Mouse (Mus musculus): ENCODE data around the gene Trpm8.

Gene Trpm8

DNA sequence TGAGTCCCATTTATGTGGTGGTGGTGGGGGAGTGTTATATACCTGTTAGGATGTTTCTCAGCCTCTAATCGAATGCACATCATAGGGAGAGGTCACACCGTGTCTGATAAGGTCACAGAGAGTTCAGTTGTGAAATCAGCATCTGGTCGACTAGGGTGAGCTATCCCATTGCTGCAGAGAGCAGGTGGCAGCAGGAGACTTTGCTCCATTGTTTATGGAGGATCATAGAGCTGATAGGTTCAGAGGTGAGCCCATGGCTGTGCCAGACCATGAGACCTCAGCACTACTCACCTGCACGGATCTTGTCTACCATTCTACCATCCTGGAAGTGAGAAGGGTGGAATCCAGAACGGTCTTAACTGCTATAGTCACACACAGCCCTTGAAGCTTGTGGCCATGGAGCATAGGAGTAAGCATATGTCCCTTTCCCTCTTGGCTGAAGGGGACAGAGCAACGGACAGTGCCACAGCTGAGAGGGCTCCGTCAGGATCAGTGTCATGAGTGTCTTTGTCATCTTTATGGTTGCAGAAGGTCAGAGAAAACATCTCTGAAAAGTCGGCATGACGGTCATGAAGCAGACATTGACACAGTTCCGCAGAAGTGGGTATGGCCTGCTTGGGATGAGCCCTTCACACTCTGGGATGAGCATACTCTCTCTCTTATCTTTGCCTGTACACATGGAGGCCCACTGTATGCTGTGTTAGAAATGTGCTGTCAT is 6.9 kb downstream of the Trpm8 start:
- DNase-seq (ENCODE audit: low read depth in 2 of 2, low spot score in 2 of 2), result no peak

DNA sequence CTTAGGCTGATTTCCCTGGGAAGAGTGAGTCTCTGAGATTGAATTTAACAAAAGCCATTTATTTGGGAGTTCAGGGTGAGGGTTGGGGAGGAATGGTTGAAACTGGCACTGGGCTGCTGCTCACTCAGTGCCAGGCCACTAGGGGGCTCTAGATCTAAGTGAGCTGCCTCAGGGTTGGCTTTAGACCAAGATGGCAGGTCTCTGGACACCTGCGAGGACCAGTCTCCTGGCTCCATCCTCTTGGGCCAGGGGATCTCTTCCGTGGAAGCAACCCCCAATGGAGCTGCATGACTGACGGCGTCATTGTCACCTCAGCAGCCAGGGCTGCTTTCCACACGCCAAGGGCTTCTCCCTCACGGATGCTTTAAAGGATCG is 7.5 kb downstream of the Trpm8 start:
- no peak for DNase-seq (ENCODE audit: low read depth in 2 of 2, low spot score in 2 of 2)

DNA sequence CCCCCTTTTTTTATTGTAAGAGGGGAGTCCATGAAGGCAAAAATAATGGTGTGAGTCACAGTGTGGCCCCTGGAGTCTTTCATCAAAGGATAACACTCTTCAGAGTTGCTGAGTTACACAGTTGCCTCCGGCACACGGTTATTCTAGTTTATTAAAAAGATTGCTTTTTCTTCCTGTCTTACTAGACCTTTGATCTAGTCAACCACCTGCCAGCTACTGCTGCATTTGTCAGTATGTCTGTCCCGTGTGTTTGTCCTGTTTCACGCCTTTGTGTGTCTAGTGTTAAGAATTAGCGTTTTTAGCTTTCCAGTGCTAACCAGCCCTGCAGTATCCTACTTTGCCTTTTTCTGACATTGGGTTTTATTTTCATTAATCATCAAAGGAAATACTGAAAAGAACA is 8.2 kb downstream of the Trpm8 start:
- no peak for DNase-seq (ENCODE audit: low read depth in 2 of 2, low spot score in 2 of 2)

DNA sequence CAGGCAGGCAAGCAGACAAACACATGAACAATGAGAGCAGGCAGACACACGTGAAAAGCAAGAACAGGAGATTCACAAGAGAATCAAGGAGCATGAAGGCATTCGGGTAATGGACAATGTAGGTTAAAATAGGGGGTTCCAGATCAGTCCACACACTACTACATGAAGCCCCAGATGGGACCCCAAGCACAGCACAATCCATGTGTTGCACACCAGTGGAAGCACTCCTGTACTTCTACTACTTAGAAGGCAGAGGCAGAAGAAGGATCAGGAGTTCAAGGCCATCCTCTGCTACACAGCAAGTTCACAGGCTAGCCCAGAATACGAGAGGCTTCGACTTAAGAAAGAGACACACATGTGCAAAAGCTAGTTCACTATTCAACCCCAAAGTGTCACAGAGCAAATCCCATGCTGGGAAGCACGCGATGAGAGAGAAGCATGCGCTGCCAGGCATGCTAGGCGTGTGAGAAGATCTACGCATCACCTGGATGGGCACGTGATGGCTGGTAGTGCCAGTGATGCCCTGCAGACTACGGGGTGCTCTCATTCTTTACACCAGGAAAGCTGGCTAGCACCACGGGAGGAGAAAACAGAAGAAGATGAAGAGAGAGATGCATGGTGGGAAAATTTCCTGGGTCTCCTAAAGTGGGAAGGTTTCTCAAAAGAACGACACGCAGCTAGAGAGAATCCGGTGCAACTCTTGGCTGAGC is 8.8 kb downstream of the Trpm8 start:
- DNase-seq (ENCODE audit: low read depth in 2 of 2, low spot score in 2 of 2), result no peak

DNA sequence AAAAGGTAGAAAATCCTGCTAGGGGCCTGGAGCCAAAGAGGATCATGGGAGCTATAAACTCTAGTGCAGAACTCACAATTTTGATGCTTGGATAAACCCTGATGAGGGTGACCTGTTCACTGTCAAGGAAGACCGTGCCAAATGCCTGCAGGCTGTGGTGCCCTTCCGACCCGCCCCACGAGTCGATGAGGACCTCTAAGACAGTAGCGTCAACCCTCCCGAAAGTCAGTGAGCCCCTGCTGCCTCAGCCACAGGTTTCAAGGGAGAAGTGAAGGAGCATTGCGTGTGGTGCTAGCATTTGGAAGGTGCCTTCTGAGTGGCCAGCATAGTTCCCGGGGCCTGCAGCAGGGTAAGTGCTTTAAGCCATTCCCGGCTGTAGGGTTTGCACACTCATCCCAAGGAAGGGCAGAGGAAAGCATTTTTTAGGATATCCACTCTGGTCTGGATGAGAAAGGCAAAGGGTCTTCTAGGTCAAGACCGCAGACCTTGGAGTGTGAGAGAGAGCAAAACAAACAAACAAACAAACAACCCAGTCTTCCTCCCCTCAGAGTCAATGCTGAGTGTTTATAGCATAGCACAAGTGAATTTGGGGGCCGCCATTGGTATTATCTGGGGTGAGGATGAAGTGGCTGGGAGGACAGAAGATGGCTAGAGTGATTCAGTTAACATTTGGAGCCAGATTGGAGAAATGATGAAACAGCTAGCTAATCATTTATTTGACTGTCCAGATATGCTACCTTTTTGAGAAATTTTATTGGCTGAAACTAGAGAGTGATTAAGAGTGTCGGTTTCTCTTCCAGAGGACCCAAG is 9.6 kb downstream of the Trpm8 start:
- DNase-seq (ENCODE audit: low read depth in 2 of 2, low spot score in 2 of 2), result no peak

DNA sequence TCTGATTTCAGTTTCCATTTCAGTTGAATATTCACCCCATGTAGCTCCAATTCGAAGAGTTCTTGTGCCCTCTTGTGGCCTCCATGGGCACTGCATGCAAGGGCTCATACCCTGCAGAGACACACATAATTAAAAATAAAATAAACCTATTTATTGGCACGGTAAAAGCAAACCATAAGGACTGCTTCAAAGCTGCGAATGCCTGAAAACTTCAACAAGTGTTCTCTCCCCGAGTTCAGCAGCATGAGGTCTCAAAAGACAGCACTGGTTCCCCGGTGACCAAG is 10.2 kb downstream of the Trpm8 start:
- no peak for DNase-seq (ENCODE audit: low read depth in 2 of 2, low spot score in 2 of 2)

DNA sequence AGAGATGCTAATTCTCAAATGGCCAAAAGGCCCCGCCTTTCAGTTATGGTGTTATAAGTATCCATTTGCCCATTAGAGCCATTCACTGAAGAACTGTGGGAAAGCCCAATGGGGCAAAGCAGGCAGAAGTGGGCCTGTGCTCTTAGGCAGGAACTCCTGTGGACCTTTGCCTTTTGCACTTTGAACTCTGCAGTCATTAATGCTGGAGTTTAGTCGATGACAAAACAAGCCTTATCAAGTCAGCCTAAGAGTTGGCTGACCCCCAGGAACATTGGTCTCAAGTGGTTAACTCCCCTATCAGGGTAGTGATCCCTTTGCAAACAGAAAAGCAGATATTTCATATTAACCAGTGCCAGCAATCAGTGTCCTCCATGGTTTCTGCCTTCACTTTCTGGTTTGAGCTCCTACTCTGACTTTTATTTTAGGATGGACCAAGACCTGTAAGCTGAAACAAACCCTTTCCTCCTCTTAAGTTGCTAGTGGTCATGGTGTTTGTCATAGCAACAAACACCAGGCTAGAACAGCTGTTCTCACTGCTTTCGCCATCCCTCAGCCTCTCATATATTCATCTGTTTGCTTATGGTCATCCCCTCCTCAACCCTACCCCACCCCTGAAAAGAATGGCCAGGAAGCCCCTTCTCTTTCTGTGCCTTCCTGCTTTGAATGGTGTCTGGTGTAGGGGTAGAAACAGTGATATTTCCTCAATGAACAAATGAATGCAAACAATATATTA is 10.8 kb downstream of the Trpm8 start:
- no peak for DNase-seq (ENCODE audit: low read depth in 2 of 2, low spot score in 2 of 2)

DNA sequence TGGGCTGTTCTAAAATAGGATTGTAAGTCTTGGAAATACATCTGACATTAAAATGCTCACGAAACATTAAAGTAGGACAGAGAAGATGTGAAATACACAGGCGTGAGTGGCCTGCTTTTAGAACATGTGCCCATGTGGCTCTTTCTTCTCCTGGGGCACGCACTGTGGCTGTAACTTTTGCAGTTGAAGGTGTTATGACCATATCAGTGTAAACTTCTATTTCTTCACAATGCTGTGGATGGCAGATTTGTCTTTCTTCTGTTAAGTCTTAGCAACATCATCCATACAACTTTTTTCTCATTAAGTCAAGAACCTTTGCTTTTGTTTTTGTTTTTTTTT is 11.3 kb downstream of the Trpm8 start:
- DNase-seq (ENCODE audit: low read depth in 2 of 2, low spot score in 2 of 2), result no peak

DNA sequence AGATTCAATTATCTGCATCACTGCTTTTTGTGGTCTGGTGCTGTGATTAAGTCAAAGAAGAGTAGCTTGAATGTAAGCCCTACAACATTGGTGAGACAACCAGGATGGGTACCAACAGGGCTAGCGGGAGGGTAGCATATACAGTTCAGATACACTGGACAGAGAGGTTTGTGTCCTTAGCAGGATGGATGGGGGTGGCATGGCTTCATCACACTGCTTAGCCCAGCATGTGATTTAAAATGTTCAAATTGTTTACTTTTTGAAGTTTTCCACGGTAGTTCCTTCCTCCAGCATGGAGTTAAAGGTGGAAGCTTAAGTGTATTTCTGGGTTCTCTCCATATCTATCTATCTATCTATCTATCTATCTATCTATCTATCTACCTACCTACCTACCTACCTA is 11.7 kb downstream of the Trpm8 start:
- no peak for DNase-seq (ENCODE audit: low read depth in 2 of 2, low spot score in 2 of 2)

DNA sequence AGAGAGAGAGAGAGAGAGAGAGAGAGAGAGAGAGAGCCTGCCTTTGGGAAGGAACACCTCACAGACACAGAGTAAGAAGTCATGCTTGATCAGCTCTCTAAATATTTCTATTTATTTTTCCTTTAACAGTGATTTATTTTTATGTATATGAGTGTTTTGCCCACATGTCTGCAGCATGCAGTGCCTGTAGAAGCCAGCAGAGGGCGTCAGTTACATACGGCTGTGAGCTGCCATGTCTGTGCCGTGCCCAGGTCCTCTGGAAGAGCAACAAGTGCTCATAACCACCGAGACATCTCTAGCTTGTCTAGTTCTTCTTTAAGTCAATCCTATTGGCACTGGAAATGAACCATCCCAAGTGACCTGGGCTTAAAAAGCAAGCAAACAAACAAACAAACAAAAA is 12.5 kb downstream of the Trpm8 start:
- DNase-seq (ENCODE audit: low read depth in 2 of 2, low spot score in 2 of 2), result no peak

DNA sequence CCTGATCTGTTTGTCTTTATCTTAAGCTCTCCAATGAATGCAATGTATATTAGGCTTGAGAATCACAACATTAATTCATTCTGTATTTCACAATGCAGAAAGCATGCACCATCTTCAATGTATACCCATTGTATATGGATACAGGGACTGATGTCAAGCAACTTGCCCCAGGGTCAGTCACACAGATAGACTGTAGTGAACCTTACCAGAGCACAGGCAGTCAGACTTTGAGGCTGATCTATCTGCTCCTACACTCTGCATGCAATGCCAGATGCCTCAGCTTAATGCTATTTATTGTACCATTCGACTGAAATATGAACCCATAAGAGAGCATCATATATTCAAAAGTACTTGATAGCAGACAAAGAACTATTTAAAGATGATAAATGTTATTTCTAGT is 13.1 kb downstream of the Trpm8 start:
- no peak for DNase-seq (ENCODE audit: low read depth in 2 of 2, low spot score in 2 of 2)

DNA sequence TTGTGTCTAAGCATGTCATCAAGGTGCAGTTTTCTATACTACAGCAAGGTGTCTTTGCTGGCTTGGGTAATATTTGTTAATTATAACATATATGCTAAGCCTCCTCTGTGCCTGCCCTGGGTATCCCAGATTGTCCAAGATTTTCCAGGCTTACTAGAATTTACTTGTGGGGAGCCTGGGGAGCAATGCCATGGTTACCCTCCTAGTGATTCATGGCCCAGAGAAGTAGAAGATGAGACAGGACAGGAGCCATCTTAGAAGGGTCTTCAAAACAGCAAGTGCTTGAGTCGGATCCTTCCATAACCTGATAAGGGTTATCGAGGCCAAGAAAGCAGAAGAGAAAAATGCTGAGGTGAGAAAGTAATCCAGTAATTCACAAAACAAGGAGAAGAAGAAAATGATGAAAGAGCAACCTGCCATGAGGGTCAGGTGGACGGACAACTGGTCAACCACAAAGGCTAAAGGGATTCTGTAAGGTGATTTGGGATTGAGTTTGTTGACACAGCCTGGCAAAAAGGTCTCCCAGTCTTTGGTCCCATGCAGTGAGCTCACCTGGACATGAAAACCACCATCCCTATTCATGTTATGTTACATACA is 14.0 kb downstream of the Trpm8 start:
- DNase-seq (ENCODE audit: low read depth in 2 of 2, low spot score in 2 of 2), result no peak

DNA sequence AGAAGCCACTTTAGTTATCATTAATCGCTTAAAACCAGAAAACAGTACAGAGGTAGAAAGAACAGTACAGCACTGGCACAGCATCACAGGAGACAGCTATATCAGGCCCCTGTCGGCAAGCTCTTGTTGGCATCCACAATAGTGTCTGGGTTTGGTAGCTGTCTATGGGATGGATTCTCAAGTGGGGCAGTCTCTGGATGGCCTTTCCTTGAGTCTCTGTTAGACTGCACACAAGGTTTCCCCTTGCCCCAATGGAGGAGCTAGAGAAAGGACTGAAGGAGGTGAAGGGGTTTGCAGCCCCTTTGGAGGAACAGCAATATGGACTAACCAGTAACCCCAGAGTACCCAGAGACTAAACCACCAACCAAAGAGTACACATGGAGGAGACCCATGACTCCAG is 14.6 kb downstream of the Trpm8 start:
- no peak for DNase-seq (ENCODE audit: low read depth in 2 of 2, low spot score in 2 of 2)

DNA sequence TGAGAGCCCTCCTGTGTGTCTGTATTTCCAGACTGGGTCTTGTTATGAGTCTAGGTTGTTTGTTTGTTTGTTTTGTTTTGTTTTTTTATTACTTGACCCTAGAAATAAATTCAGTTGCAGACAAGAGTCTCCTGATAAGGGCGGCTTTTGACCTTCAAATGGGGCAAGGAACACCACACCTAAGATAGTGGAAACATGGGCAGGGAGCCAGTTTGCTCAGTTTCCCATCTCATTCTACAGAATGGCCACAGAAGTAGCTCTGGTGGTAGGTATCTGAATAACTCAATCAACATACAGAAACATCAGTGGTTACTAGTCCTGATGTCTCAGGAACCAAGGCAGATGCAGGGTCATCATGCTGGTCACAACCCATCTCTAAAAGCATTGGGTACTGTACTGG is 17.2 kb downstream of the Trpm8 start:
- DNase-seq (ENCODE audit: low read depth in 2 of 2, low spot score in 2 of 2), result no peak

DNA sequence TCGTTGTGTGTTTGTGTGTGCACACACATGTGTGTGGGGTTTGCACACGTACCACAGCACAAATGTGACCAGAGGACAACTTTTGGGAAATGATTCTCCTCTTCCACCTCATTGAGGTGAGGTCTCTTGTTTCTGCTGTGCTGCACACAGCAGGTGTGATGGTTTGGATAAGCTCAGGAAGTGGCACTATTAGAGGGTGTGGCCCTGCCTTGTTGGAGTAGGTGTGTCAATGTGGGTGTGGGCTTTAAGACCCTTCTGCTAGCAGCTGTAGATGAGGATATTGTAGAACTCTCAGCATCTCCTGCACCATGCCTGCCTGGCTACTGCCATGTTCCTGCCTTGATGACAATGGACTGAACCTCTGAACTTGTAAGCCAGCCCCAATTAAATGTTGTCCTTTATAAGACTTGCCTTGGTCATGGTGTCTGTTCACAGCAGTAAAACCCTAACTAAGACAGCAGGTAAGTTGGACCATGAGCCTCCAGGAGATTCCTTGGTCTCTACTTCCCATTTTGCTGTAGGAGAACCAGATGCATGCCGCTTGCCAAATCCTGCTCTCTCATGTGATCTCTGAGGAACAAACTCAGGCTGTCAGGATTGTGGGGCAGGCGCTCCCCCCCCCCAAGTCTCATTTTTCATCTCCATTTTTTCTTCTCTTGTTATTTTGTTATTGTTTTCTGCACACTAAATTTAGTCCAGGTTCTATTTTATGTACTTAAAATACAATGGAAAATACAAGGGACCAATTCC is 18.9 kb downstream of the Trpm8 start:
- DNase-seq (ENCODE audit: low read depth in 2 of 2, low spot score in 2 of 2), result no peak

DNA sequence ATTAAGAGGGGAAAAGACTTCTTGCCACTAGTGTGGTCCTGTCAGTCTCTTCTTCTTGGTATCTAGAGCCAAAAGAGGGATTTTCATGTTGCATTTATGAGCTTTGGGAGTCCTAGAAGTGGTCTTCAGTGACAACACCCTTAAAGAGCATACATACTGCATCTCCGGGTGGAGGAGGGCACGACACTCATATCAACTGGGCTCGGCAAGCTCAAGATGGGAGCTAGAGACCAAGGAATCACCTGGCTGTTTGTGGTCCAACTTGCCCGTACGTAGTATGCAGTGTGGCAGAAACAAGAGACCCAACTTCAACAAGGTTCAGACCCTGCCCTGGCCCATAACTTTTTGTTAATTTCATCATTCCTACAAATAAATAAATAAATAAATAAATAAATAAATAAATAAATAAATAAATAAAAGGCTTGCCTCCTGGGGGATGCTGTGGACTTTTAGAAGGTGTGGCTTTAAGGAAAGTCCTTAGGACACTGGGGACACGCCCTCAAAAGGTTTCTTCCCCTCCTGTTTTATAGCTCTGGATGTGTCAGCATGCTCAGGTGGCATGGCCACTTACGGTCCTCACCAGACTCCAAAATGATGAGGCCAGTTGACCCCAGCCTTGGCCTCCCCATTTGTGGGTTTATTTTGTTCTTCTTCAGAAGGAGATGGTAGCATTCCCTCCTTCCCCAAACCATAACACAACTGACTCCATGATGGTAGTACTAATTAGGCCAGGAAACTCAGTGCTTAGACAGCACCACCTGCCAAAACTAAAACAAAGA is 20.2 kb downstream of the Trpm8 start:
- DNase-seq (ENCODE audit: low read depth in 2 of 2, low spot score in 2 of 2), result no peak

DNA sequence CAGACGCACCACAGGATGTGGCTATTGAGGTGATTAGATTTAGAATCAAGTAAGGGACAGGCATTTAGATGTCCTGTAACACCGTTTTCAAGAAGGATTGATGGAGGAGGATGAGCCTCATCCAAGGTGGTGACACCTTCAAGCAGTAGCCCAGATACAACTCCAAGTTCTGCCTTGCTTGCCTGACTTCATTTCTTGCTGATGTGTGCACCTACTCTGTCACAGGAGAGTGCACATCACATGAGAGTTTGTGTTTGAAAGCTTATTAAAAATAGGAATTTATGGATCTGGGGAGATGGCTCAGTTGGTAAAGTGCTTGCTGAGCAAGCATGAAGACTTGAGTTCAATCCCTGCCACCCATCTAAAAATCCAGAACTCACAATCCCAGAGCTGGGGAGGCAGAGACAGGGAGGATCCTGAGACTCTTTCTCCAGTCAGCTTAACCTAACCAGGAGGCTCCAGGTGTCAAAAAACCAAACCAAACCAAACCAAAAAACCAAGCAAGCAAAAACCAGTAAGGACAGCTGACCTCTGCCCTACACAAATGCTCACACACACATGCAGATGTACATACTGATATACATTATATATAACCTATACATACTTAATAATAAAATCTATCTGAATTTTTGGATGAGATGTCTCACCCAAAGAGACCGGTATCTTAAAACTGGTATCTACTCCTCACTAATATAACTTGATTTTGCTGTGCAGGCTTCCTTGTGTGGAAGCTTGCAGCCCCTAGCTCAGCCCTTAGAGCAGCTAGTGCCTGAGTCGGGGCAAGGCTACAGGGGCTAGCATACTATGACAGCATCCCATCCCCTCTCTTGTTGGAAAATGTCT is 21.4 kb downstream of the Trpm8 start:
- no peak for DNase-seq (ENCODE audit: low read depth in 2 of 2, low spot score in 2 of 2)

DNA sequence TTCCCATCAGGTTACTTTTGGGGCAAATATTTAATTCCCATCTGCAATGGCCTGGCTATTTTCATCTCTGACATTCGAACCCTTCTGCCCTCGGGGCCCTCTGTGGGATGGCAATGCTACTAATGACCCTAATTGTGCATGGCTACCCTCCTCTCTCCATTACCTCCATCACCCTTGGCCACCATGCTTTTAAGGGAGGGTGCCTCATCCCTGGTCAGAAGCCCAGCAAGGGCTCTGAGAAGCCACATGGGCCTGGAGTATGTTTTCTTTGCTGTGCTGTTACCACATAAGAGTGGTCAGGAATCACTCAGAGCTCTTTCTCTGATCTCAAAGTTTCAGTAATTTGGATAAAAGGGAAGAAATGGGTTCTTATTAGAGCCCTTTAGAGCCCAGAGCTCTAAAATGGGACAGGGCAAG is 22.1 kb downstream of the Trpm8 start:
- no peak for DNase-seq (ENCODE audit: low read depth in 2 of 2, low spot score in 2 of 2)
